Mouse (Mus musculus): Measurements from ENCODE around the gene Pecam1.
"Not testable (repeated sequence)": the region's sequence is repeated elsewhere in the genome, so short reads cannot be mapped to it uniquely, and the experiment has no call there.

Pecam1 gene

DNA sequence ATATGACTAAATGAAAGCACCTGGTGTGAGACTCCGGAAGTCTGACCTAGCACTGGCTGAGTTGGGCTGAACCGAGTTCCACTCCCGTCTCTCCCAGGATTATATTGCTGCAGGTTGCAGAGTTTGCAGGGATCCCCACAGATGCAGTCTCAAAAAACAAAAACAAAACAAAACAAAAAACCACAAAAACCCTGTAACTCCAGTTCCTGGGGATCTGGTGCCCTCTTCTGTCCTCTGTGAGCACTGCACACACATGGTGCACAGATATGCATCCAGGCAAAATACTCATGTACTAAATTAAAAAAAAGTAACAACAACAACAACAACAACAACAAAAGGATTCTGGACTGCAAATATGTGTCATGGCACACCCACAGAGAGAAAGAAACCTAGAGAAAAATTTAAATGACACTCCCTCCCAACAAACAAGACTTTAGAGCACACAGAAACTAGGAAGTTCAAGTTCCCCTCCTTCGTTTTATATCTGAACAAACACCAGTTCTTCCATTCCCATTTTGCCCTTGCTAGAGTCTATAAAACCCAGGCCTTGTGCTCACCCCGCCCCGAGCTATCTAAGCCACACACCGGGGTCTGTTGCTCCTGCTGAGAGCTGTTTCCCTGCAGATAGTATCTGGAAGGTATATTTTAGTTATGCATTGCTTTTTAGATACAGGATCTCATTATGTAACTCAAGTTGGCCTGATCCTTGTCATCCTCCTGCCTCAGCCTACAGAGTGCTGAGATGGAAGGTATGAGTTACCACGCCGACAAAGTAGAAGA lies 20.0 kb upstream of the Pecam1 start:
- in situ Hi-C loops (cut with MboI, MseI): no loop called here

DNA sequence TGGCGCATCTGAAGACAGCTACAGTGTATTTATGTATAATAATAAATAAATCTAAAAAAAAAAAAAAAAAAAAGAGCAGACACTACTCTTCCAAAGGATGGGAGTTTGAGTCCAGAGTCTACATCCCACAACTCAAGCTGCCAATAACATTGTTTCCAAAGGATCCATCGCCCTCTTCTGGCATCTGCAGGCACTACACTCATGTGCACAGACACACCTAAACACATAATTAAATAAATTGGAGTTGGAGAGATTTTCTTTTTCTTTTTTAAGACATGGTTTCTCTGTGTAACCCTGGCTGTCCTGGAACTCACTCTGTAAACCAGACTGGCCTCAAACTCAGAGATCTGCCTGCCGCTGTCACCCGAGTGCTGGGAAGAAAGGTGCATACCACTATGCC lies 17.1 kb upstream of the Pecam1 start:
- in situ Hi-C loops (cut with MboI, MseI): loop anchor here in 1 of 2 experiments (10.0 kb wide), 1 partner anchor 353 kb away; no protein-coding TSS in a partner anchor

DNA sequence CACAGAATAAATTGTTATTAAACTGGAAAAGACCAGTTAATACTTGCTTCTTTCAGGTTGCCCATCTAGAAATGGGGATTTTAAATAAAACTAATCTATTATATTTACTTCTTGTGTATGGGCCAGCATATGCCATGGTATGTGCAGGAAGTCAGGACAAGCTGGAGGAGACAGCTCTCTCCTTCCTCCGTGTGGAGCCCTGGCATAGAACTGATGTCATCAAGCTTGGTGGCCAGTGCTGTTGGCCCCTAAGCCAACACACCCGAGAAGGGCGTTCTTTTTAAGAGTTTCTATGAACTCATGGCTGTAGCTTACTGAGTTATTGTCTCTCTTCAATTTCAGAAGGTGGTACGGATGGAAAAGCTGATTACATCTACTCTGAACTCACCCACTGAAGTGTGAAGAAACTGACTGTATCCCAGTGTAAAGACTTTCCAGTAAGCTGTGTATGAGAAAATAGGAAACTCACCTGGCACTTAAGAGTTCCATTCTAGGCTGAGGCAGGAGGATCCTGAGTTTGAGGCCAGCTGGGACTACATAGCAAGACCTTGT lies 16.3 kb upstream of the Pecam1 start:
- in situ Hi-C loops (cut with MboI, MseI): loop anchor here in 1 of 2 experiments (10.0 kb wide), 1 partner anchor 352 kb away; no protein-coding TSS in a partner anchor

DNA sequence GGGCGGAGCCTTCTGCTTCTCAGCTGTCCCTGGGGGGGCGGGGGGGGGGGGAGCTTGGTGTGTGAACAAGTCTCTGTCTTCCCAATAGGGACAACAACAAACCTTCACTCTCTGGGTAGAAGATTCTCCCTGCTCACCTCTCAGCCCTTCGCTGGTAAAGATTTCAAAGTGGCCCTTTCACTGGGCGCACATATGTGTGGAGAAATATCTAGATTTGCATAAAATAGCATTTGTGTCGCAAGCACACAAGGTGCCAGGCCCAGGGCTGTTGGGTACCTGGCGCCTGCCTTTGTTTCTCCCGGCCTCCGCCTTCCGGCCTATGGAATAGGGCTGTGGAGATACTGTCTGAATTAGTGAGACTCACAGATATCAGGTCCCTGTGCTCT lies 12.4 kb upstream of the Pecam1 start:
- in situ Hi-C loops (cut with MboI, MseI): loop anchor here in 1 of 2 experiments (10.0 kb wide), 1 partner anchor 348 kb away; no protein-coding TSS in a partner anchor

DNA sequence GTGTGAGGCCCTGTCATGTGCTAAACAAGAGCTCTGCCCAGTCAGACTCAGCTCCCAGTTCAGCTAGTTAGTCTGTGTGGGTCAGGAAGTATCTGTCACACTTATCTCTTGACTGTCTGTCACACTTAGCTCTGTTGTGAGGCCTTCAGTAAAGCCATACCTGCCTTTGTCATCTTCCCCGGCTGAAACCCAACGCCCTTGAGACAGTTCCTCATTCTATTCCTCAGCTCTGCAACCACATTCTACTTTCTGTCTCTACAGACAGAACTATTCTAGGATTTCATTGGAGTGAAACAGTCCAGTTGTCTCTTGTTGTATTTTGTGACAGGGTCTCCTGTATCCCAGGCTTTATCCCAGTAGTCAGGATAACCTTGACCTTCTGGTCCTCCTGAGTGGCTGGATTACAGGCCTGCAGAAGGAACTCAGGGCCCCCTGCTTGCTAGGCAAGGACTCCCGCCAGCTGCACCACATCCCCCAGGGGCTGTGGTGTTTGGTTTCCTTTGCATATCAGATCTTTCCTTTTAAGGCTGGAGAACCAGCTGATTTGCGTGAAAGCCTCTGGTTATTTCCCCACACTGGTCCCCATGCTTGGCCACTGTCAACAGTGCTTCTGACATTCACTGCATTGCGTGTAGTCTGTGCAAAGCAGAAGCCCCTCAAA lies 11.8 kb upstream of the Pecam1 start:
- in situ Hi-C loops (cut with MboI, MseI): loop anchor here in 1 of 2 experiments (10.0 kb wide), 1 partner anchor 347 kb away; no protein-coding TSS in a partner anchor

DNA sequence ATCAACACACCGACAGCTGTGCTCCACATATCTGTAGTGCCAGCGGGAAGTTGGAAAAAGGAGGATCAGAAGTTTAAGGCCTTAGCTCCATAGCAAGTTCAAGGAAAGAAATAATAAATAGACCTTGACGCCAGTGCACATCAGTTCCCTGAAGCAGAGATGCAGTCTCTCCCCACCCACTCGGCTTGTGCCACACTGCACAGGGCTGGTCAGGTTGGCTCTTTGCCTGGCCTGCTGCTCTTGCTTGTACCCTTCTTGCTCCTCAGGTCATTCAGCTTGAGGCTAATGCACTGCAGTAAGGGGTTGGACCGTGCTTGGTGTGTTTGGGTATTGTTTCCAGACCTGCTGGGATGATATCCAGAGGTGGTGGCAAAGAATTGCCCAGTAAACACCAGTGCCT lies 10.1 kb upstream of the Pecam1 start:
- in situ Hi-C loops (cut with MboI, MseI): loop anchor here in 1 of 2 experiments (10.0 kb wide), 1 partner anchor 346 kb away; no protein-coding TSS in a partner anchor

DNA sequence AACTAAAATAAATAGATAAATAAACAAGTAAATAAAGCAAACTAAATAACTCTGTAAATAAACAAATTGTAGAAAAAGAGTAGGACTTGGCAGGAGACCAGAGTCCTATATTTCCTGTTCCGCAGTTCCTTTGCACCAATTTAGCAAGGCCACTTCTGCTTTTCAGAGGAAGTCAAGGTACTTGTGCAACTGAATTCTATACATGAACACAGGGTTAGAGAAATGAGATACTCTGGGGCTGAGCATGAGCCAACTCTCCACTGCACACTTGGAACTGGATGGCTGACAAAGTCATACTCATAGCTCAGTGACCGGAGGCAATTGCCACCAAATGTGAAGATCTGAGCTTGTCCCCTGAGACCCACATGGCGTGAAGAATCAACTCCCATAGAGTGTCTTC lies 8.6 kb upstream of the Pecam1 start:
- in situ Hi-C loops (cut with MboI, MseI): no loop called here

DNA sequence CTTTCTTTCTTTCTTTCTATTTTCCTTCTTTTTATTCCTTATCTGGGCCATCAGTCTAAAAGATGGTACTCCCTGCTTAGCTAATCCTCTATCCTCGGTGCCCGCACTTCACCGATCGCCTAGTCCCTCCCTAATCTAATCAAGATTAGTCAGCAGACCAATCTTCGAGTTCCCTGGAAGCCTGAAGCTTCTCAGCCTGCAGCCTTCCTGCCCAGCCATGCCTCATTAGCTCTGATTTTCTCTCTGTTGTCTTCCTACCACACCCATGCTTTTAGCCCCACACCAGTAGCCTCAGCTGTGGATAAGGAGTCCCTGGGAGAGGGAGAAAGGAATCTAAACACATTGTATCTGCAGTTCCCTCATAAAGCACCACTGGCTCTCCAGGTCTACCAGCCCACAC lies 5.2 kb upstream of the Pecam1 start:
- in situ Hi-C loops (cut with MboI, MseI): no loop called here

DNA sequence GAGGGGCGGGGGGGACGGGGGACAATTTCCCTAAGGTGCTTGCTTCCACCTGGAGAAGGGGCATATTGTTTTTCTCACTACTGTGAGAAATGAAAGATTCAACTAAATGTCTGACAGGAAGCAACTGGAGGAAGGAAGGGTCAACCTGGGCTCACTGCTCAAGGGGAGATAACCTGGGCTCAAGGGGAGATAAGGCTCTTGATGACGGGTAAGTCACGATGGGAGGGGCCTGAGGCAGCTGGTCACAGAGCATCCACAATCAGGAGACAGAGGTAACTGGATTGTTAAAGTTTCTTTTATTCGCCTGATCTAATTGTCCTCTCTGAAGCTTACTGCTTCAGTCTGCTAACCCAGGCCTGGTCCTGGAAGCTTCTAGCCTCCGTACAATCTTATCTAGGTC lies 2.9 kb upstream of the Pecam1 start:
- in situ Hi-C loops (cut with MboI, MseI): no loop called here

DNA sequence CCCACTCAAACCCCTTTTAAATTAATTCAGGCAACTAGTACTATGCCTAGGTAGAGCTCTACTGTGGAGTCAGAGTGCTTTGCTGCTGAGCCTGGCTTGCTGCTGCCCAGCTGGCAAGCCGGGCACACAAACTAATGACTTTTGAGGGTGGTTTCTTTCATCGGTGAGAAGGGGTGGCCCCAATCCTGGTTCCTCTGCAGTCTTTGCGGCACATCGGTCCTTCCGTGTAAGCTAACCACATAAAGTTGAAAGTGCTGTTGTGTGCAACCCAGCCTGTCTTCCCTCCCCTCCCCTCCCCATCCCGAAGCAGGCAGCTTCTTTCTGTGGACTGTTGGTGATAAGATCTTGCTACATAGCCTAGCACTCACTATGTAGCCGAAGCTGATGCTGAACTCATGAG lies 1.7 kb upstream of the Pecam1 start:
- in situ Hi-C loops (cut with MboI, MseI): no loop called here

DNA sequence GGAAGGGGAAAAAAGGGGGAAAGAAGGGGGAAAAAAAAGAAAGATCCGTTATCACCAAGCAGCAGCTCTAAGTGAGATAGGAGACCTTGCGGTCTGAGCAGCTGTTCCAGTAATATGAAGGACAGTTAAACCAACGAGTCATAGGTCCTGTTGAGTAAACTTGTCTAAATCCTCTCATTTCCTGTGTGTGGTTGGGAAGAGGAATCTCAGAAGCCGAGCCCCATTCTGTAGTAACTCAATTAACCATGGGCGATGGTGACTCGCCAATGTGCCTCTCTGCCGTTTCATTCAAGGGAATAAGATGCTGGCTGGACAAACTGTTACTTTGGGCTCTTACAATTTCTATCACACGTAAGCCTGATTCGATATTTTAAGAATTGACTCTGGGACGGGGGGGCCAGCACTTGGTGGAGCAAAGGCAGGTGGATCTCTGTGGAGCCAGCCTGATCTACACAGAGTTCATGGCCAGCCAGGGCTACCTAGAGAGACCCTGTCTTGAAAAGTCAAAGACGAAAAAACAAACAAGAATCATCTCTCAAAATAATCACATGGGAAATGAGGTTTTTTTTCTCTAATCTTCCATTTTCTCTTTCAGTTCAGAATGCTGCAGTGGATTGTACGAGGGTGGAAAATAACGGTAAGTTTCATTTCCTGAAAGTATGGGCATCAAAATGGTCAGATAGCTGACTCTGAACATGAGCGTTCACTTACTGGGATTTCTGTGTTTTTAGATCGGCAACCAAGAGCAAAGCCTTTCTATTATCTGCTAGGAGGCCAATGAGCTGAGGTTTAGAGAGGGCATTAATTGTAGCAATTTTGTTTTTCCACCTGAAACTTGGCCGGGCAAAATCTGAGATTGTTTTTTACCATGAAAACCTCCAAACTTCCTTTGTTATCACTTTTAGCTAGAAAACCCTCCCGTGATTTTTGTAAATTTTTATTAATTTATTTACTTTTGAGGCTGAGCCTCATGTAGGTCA lies 901 bp upstream of the Pecam1 start, which contains the start of gene Milr1:
Gene Milr1 (plus strand): TSS at position 188 of the 980 bp plus-strand sequence.
- in situ Hi-C loops (cut with MboI, MseI): no loop called here

DNA sequence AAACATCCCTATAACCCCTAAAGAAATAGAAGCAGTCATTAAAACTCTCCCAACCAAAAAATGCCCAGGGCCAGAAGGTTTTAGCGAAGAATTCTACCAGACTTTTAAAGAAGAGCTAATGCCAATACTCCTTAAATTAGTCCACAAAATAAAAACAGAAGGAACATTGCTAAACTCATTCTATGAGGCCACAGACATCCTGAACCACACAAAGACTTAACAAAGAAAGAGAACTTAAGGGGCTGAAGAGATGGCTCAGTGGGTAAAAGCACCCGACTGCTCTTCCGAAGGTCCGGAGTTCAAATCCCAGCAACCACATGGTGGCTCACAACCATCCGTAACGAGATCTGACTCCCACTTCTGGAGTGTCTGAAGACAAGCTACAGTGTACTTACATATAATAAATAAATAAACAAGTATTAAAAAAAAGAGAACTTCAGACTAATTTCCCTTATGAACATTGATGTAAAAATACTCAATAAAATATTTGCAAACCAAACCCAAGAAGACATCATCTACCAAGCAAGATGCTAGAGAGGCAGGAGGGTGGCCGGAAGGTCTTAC lies 789 bp downstream of the Pecam1 start:
- in situ Hi-C loops (cut with MboI, MseI): not testable (repeated sequence)

DNA sequence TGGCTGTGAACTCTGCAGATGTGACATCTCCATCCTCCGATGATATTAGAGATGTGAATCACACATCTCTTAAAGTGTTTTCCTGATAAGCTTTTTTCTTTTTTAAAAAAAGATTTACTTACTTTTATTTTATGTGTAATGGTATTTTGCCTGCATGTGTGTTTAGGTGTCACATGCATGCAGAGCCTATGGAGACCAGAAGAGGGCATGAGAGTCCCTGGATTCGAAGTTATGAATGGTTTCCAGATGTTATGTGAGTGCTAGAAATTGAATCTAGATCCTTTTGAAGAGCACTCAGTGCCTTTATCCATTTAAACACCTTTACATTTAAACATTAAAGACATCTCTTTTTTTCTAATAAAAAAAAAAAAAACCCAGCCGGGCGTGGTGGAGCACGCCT lies 5.5 kb downstream of the Pecam1 start:
- in situ Hi-C loops (cut with MboI, MseI): loop anchor here (5.0 kb wide), 1 partner anchor 98 kb away; no protein-coding TSS in a partner anchor

DNA sequence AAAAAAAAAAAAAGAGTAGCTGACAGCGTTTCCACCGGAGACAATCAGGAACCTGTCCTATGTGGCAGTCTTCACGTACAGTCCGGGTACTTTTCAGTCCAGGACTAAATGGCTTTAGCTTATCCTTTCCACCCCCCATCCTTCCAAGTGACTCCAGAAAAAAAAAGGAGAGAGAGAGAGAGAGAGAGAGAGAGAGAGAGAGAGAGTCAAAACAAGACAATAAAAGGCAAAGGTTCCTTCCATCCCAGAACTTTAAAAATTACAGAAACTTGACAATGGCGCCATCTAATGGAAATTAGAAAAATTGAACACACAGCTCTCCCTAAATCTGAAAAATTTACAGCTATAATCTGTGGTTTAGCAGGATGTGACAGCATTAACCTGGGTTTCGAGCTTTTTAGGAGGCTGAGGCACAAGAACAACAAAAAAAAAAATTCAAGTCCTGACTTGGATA lies 8.0 kb downstream of the Pecam1 start:
- in situ Hi-C loops (cut with MboI, MseI): loop anchor here (5.0 kb wide), 1 partner anchor 95 kb away; no protein-coding TSS in a partner anchor

DNA sequence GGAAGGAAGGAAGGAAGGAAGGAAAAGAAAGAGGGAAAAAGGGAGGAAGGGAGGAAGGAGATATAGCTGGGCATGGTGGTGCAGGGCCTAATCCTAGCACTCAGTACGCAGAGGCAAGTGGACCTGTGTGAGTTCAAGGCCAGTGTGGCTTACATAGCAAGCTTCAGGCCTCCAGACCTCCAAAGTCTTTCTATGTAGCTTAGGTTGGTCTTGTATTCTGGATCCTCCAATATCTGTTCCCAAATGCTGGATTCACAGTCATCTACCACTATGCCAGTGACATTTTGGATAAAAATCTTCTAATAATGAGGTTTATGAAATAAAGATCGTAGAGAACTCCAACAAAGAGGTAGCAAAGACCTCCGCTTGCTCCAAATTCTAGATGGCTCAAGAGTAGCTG lies 8.6 kb downstream of the Pecam1 start:
- in situ Hi-C loops (cut with MboI, MseI): loop anchor here (5.0 kb wide), 1 partner anchor 95 kb away; no protein-coding TSS in a partner anchor

DNA sequence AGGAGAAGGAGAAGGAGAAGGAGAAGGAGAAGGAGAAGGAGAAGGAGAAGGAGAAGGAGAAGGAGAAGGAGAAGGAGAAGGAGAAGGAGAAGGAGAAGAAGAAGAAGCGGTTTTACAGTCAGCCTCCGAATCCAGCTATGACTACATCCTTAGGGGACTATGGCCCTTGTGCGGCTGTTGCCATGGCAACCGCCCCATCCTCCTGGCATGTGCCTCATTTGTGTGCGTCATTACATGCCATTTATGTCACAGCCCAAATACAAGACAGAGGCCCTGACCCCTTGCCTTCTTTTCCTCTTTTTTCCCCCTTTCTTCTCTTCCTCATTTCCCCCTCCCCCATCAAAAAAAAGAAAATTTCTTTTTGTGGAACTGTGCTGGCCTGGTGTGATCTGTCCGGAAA lies 9.2 kb downstream of the Pecam1 start:
- in situ Hi-C loops (cut with MboI, MseI): loop anchor here (5.0 kb wide), 1 partner anchor 94 kb away; no protein-coding TSS in a partner anchor

DNA sequence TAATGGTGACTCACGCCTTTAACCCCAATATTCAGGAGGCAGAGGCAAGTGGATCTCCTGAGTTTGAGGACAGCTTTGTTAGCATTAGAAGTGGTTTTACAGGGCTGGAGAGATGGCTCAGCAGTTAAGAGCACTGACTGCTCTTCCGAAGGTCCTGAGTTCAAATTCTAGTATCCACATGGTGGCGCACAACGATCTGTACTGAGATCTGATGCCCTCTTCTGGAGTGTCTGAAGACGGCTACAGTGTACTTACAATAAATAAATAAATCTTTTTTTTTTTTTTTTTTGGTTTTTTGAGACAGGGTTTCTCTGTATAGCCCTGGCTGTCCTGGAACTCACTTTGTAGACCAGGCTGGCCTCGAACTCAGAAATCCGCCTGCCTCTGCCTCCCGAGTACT lies 9.7 kb downstream of the Pecam1 start:
- in situ Hi-C loops (cut with MboI, MseI): loop anchor here (5.0 kb wide), 1 partner anchor 93 kb away; no protein-coding TSS in a partner anchor

DNA sequence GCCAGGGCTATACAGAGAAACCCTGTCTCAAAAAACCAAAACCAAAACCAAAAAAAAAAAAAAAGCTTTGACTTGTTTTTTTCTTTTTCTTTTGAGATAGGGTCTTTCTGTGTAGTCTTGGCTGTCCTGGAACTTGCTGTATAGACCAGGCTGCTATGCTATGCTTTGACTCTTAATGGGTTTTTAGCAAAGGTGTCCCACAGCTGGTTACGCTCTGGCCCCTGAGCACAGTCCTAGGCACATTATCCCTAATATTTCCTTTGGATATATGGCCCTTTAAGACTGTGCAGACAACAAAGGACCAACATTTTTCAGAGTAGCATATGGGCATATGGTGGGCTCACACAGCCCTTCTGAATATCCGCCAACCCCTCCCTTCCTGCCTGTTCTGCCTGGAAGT lies 11.3 kb downstream of the Pecam1 start:
- in situ Hi-C loops (cut with MboI, MseI): no loop called here

DNA sequence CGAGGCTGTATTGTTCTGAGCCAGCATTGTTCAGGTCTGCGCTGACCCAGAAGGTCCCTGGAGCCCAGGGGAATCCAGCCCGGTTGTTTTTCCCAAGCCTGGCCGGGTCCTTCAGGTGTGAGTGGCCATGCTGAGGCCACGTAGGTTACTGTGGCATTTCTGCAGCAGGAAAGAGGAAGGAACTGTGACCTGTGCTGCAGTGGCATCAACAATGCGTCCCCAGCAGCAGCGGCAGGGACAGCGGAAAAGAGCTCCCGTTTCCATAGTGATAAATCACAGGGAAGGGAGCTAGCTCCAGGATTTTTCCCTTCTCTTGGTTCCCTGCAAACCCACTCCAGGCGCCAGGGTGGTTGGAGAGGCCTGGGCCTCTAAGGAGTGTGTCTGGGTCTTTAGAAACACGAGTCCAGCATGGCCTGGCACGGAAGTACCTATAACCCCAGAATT lies 13.2 kb downstream of the Pecam1 start:
- in situ Hi-C loops (cut with MboI, MseI): no loop called here

DNA sequence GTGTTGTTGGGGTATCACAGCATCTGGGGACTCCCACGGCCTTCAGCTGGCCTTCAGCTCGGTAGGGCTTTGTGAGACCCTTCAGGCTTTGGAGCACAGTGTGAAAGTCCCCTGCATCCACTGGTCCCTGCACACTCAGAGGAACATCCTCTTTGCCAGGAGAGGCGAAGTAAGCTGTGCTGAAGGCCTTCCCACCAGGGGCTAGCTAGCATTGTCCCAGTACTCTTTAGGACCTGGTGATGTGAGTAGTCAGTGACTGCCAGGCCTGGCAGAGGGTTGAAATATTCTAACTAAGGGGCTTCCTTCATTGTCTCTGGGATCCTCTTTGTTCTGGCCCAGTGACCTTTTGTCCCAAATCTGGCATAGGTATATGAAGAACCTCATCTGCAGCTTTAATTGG lies 13.8 kb downstream of the Pecam1 start:
- in situ Hi-C loops (cut with MboI, MseI): no loop called here
